Mouse (Mus musculus) neural tube, embryonic 11.5 days (tissue): ENCODE results near the gene Plp2. TPM values are rescaled to one million over a fixed set of nuclear protein-coding genes. Genes with fewer than 3 reads are reported as not detected.

Experiments used
- polyA plus RNA-seq: library from polyadenylated mRNA; unstranded; fragments of >200 nt; fragmentation: Nextera tagmentation; extraction: Ambion mirVana; gene quantifications from 2 replicates; pipeline ENCODE4 v1.2.1, GENCODE M21; 2014

Plp2 gene
- polyA plus RNA-seq, 1 experiment from 2014 or later: 43.3 TPM

Other genes with a start within 250 kb of the Plp2 start
- not detected in 2 replicates for gene Foxp3, start 97.7 kb downstream of the Plp2 start, polyA plus RNA-seq
- 1.7 and 2.1 TPM in 2 replicates for gene Ppp1r3f, start 97.1 kb downstream of the Plp2 start, polyA plus RNA-seq
- 28.4 and 29.2 TPM in 2 replicates for gene Ccdc22, start 65.9 kb downstream of the Plp2 start, polyA plus RNA-seq
- gene Cacna1f, start 64.3 kb downstream of the Plp2 start, polyA plus RNA-seq: not detected in 2 replicates
- gene Syp, start 32.9 kb downstream of the Plp2 start, polyA plus RNA-seq: 15.5 and 18.6 TPM in 2 replicates
- gene Prickle3, start 14.1 kb downstream of the Plp2 start, polyA plus RNA-seq: 2.4 and 3.1 TPM in 2 replicates
- not detected in 2 replicates for gene Magix, start 9.9 kb upstream of the Plp2 start, polyA plus RNA-seq
- 47.3 and 48.4 TPM in 2 replicates for gene Gpkow, start 25.7 kb upstream of the Plp2 start, polyA plus RNA-seq
- gene Wdr45, start 42.9 kb upstream of the Plp2 start, polyA plus RNA-seq: 17.8 and 18.3 TPM in 2 replicates
- gene Gm45208, start 50.9 kb upstream of the Plp2 start, polyA plus RNA-seq: not detected in 2 replicates
- gene Praf2, start 57.0 kb upstream of the Plp2 start, polyA plus RNA-seq: 102 and 104 TPM in 2 replicates
- gene Ccdc120, start 79.5 kb upstream of the Plp2 start, polyA plus RNA-seq: 21.0 and 31.8 TPM in 2 replicates
- 21.6 and 25.9 TPM in 2 replicates for gene Tfe3, start 91.2 kb upstream of the Plp2 start, polyA plus RNA-seq
- gene Gripap1, start 118.4 kb upstream of the Plp2 start, polyA plus RNA-seq: 51.7 and 57.0 TPM in 2 replicates
- gene Kcnd1, start 150.9 kb upstream of the Plp2 start, polyA plus RNA-seq: 2.2 and 2.5 TPM in 2 replicates
- 35.9 and 40.8 TPM in 2 replicates for gene Otud5, start 170.0 kb upstream of the Plp2 start, polyA plus RNA-seq
- 5.9 and 7.8 TPM in 2 replicates for gene Pim2, start 206.9 kb upstream of the Plp2 start, polyA plus RNA-seq
- 13.8 and 15.3 TPM in 2 replicates for gene Slc35a2, start 212.6 kb upstream of the Plp2 start, polyA plus RNA-seq
- gene Pqbp1, start 227.9 kb upstream of the Plp2 start, polyA plus RNA-seq: 137 and 143 TPM in 2 replicates
- 171 and 184 TPM in 2 replicates for gene Timm17b, start 228.0 kb upstream of the Plp2 start, polyA plus RNA-seq
- gene Gm10491, start 236.4 kb upstream of the Plp2 start, polyA plus RNA-seq: not detected in 2 replicates
- gene Gm10490, start 238.2 kb upstream of the Plp2 start, polyA plus RNA-seq: not detected in 2 replicates
- 29.6 and 33.1 TPM in 2 replicates for gene Pcsk1n, start 248.4 kb upstream of the Plp2 start, polyA plus RNA-seq